Mouse (Mus musculus) lung, postnatal 14 days (tissue): Measurements from ENCODE around the gene Gm11639.
"Not testable (repeated sequence)": the region's sequence is repeated elsewhere in the genome, so short reads cannot be mapped to it uniquely, and the experiment has no call there.

Experiments used
- DNase-seq: peaks from one replicate; pipeline ENCODE4 v3.0.0; 2021

Gm11639 gene

GRCm38 (mm10) chr11:105120551-105121061, 435.1 kb downstream of the Gm11639 start:
- no peak for DNase-seq

GRCm38 (mm10) chr11:105121792-105122191, 436.3 kb downstream of the Gm11639 start:
- DNase-seq: not testable (repeated sequence)

- peak; percentile 61 for DNase-seq
These were observed 438.5 kb downstream of the Gm11639 start for GRCm38 (mm10) chr11:105123986-105124385.

GRCm38 (mm10) chr11:105125735-105126519, 440.4 kb downstream of the Gm11639 start, which contains the start of gene Mettl2:
TSS of gene Mettl2 (plus strand) at chr11:105126425.
- DNase-seq: peak; percentile 85

- DNase-seq: peak; percentile 3
These were observed 441.1 kb downstream of the Gm11639 start for GRCm38 (mm10) chr11:105126520-105127029.

- no peak for DNase-seq
These were observed 450.2 kb downstream of the Gm11639 start for GRCm38 (mm10) chr11:105135692-105136091.

- not testable (repeated sequence) for DNase-seq
These were observed 451.7 kb downstream of the Gm11639 start for GRCm38 (mm10) chr11:105137255-105137654.

GRCm38 (mm10) chr11:105140512-105140911, 455.0 kb downstream of the Gm11639 start:
- not testable (repeated sequence) for DNase-seq

GRCm38 (mm10) chr11:105141115-105141514, 455.6 kb downstream of the Gm11639 start:
- no peak for DNase-seq

- no peak for DNase-seq
These were observed 458.1 kb downstream of the Gm11639 start for GRCm38 (mm10) chr11:105143564-105143963.

- no peak for DNase-seq
These were observed 458.6 kb downstream of the Gm11639 start for GRCm38 (mm10) chr11:105144084-105144483.

GRCm38 (mm10) chr11:105144508-105145210, 459.2 kb downstream of the Gm11639 start:
- no peak for DNase-seq

- no peak for DNase-seq
These were observed 459.7 kb downstream of the Gm11639 start for GRCm38 (mm10) chr11:105145211-105145610.

- DNase-seq: no peak
These were observed 461.1 kb downstream of the Gm11639 start, which contains the start of gene Gm10842 for GRCm38 (mm10) chr11:105146593-105146992. TSS of gene Gm10842 (plus strand) at chr11:105146893.

GRCm38 (mm10) chr11:105149353-105149752, 463.8 kb downstream of the Gm11639 start:
- no peak for DNase-seq

GRCm38 (mm10) chr11:105149766-105150165, 464.3 kb downstream of the Gm11639 start:
- no peak for DNase-seq

GRCm38 (mm10) chr11:105150691-105151090, 465.2 kb downstream of the Gm11639 start:
- no peak for DNase-seq

- DNase-seq: no peak
These were observed 465.9 kb downstream of the Gm11639 start for GRCm38 (mm10) chr11:105151226-105152016.

- no peak for DNase-seq
These were observed 466.5 kb downstream of the Gm11639 start for GRCm38 (mm10) chr11:105152017-105152300.

GRCm38 (mm10) chr11:105152357-105152899, 466.9 kb downstream of the Gm11639 start:
- no peak for DNase-seq

- DNase-seq: peak; percentile 42
These were observed 467.7 kb downstream of the Gm11639 start for GRCm38 (mm10) chr11:105153068-105153833.

- DNase-seq: no peak
These were observed 470.4 kb downstream of the Gm11639 start for GRCm38 (mm10) chr11:105155915-105156314.
